Mouse (Mus musculus): ENCODE measurements around the gene Fam178b. TPM values are rescaled to one million over a fixed set of nuclear protein-coding genes. Genes with fewer than 3 reads are reported as not detected.

Gene Fam178b
- polyA plus RNA-seq, 1 experiment from 2014 or later = not detected

DNA sequence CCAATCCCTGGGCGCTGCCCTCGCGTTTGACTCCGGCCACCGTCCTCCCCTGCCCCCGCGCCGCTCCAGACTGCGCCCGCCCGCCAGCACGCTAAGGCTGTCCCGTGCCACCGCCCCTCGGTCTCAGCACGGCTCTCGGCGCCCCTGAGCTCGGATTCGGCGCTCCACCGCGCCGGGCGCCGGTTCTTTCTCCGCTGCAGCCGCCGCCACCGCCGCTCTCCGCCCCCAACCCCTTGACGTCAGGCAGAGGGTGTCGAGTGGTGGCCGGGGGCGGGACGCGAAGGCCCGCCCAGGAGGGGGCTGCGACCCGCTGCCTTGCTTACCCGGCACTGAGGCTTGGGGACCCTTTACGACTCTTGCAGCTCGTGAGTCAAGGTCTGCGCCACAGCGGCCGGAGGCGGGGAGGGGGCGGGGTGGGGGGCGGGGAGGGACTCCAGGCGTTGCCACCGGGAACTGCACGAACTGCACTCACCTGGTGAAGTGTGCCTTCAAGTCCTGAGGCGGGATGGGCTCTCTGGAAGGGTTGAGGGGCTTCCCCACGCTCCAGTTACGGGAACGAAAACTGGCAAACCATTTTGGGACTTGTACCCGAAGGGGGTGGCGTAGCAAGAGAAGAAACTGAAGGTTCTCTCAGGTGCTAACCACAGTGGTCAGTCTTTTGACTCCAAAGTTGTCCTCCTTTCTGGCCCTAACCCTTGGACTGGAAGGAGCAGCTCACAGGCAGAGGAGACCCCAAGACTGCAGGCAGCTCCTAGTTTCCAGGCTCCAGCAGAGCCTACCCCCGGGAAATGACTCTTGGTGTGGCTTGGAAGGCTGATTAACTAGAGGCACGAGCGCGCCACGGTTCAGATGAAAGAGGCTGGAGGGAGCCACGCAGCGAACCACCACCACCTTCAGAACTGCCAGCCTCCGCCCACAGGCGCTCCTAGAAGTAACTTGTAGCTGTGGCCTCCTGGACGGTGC lies 124.7 kb downstream of the Fam178b start, which contains the start of gene Sema4c:
Gene Sema4c, minus strand, starts transcription at position 319 of the 963 bp plus-strand sequence.
- DNase-seq (ENCODE audit: low read depth, low spot score) = no peak
- peak; percentile 6 for ATAC-seq
- in situ Hi-C loops (cut with MboI; ENCODE audit: low pct_unique_long_range_greater_than_20kb) = loop anchor here (5.0 kb wide), 2 partner anchors 74 to 134 kb away; partner anchors contain the start of gene Cox5b
- ChIA-PET CTCF (interaction anchor here (0.6 to 2.5 kb wide), 9 partner anchors 10 to 391 kb away, joined by 3 to 13 read pairs (median 5); partner anchors contain the start of gene Ankrd39), POLR2A (interaction anchor here (1.1 to 1.8 kb wide), 5 partner anchors 11 to 139 kb away, joined by 3 to 5 read pairs (median 5); partner anchors contain the start of gene Ankrd39)
- no peak for TF ChIP-seq CTCF (IDR thresholded peaks at IDR 0.05)
- H3K27me3 ChIP-seq = no peaks in the 10 kb centered on the region

DNA sequence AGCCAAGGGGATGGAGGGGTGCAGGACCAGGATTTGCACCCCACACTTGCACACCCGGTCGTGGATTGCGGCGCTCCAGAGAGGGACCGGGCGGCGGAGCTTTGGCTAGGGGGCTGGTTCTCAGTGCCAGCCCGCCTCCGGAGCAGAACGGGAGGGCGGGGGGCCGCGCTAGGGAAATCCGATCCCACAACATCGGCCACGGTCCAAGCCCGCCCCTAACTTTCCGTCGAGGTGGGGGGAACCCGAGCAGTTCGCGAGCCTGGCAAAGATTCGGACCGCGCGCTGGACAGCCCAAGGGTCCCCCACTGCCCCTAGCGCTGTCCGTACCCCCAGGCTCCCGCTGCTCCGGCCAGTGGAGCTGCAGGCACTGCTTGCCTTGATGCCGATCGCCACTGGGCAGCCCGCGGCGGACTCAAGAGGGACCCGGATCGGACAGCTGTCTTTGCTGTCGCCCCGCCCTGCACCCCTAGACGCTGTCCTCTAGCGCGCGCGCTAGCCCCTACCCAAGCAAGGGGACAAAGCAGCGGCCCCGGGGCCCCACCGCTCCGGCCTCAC lies 125.4 kb downstream of the Fam178b start:
- ChIA-PET POLR2A (interaction anchor here (1.1 to 1.8 kb wide), 8 partner anchors 10 to 151 kb away, joined by 3 to 5 read pairs (median 4); partner anchors contain the start of gene Ankrd39), CTCF (interaction anchor here (0.6 to 2.5 kb wide), 8 partner anchors 10 to 392 kb away, joined by 3 to 13 read pairs (median 3); partner anchors contain the start of gene Ankrd39)
- H3K27me3 ChIP-seq = no peaks in the 10 kb centered on the region
- no peak for TF ChIP-seq CTCF (IDR thresholded peaks at IDR 0.05)
- in situ Hi-C loops (cut with MboI; ENCODE audit: low pct_unique_long_range_greater_than_20kb) = loop anchor here (5.0 kb wide), 2 partner anchors 75 to 135 kb away; partner anchors contain the start of gene Cox5b
- ATAC-seq (peak; percentile 38), DNase-seq (ENCODE audit: low read depth, low spot score) (no peak)

DNA sequence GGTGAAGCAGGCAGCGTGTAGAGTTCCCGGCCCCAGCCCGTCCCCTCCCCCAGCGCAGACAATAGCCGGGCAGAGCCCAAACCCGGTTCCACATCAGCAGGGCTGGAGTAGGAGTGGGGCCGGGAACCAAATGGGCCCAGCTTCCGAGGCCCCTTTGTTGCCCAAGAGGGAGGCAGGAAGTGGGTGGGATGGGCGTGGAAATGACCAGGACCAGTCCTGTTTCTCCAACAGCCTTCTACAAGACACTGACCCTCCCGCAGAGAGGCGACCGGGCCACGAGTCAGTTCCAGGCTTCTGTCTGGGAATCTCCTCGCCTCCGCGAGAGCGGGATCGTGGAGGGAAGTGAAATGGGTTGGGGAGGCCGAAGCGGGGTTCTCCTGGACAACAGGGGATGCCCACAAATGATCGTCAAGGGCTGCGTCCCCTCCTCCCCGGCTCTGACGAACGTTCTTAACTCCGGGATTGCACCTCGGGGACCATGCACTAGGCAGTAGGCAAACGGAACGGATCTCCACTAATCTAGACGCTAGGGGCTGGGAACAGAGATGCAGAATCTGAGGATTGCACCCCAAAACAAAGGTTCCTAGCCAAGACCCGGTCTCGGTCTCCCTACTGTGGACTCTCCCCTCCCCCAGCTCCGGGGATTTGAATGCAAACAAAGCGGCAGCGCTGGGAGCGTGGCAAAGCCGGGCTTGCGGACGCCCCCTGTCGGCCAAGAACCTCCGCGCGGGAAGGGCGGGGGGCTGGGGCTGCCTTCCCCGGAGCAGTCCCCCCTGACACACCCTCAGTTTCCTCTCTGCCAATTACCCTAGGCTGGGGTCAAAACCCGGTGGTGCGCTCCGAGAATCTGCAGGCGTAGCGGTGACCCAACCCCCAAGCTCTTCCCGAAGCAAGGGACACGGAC lies 126.2 kb downstream of the Fam178b start:
- in situ Hi-C loops (cut with MboI; ENCODE audit: low pct_unique_long_range_greater_than_20kb) = loop anchor here (5.0 kb wide), 2 partner anchors 75 to 135 kb away; partner anchors contain the start of gene Cox5b
- H3K27me3 ChIP-seq = no peaks in the 10 kb centered on the region

DNA sequence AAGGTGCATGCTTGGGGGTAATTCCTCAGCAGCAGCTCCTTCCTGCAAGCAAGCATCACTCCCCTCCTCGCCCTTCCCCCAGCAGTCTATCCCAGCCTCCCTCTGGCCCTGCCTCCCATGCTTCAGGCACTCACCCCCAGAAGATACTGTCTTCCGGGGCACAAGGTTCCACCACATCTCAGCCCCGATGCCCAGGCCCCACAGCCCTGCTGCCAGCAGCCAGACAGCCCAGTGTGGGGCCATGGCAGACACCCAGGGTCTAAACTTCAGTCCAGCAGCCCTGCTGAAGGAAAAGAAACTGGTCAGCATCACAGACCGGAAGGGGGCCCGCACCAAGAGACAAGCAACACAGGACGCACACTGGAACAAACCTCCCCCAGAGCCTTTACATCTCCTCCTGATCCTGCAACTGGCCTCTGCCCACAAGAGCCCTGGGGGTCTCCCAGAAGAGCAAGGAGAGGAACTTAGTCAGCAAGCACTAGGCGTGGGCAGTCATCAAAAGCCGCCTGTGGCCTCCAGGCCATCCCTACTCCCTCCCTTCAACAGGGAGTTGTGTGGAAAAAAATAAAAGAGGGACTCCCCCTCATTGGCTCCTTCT lies 127.1 kb downstream of the Fam178b start:
- in situ Hi-C loops (cut with MboI; ENCODE audit: low pct_unique_long_range_greater_than_20kb) = loop anchor here (5.0 kb wide), 2 partner anchors 76 to 136 kb away; partner anchors contain the start of gene Cox5b
- DNase-seq (ENCODE audit: low read depth, low spot score) (no peak), ATAC-seq (no peak)
- no peaks in the 10 kb centered on the region for H3K27me3 ChIP-seq
- ChIA-PET CTCF (interaction anchor here (1.0 to 2.5 kb wide), 6 partner anchors 9 to 143 kb away, joined by 3 to 13 read pairs (median 4); partner anchors contain the start of gene Ankrd39), POLR2A (interaction anchor here (0.7 to 2.3 kb wide), 4 partner anchors 9 to 136 kb away, joined by 3 to 5 read pairs (median 4); partner anchors contain the start of gene Ankrd39)
- TF ChIP-seq CTCF (IDR thresholded peaks at IDR 0.05) = no peak

More for the DNA sequence above, 126.2 kb downstream of the Fam178b start:
- peak; percentile 57 for ATAC-seq
- TF ChIP-seq CTCF (IDR thresholded peaks at IDR 0.05) = no peak
- ChIA-PET CTCF (interaction anchor here (0.9 to 2.5 kb wide), 9 partner anchors 10 to 142 kb away, joined by 3 to 13 read pairs (median 3); partner anchors contain the start of gene Ankrd39), POLR2A (interaction anchor here (0.7 to 2.3 kb wide), 8 partner anchors 9 to 152 kb away, joined by 3 to 5 read pairs (median 4); partner anchors contain the start of gene Ankrd39)
- peak; percentile 63 for DNase-seq (ENCODE audit: low read depth, low spot score)

DNA sequence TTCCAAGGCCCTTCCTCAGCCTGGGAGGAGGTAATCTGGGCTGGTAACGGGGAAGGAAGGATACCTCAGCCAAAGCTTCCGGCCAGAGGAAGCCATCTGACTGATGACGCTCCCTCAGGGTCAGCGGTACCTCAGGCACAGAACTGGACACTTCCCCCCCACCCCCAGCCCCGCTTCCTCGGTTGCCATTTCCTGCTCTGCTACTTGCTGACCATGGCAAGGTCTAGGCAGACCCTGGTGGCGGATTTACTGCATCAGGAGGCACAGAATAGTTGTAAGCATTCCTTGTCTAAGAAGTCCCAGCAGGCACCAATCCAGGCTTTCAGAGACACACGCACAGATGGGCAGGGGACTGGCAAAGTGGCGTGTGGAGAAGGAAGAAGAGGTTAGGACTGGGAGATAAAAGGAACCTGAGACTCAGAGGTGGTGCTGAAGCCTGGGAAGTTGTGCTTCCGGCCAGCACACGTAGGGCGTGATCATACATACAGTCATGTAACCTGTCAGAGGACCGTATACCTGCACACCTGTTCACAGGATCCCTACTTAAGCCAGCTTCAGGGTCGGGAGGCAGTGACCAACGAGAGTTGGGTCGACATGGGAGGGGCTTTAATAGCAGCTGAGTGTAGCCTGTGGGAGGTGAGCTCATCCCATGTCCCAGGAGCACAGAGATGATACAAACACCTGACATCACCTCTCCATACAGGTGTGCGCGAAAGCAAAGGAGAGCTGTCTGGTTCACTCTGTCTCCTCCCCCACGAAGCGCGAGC lies 128.2 kb downstream of the Fam178b start:
- no peaks in the 10 kb centered on the region for H3K27me3 ChIP-seq
- POLR2A ChIA-PET = interaction anchor here (2.3 kb wide), 1 partner anchor 14 kb away, joined by 5 read pairs; no protein-coding TSS in a partner anchor
- in situ Hi-C loops (cut with MboI; ENCODE audit: low pct_unique_long_range_greater_than_20kb) = loop anchor here (5.0 kb wide), 2 partner anchors 77 to 137 kb away; partner anchors contain the start of gene Cox5b
- TF ChIP-seq CTCF (IDR thresholded peaks at IDR 0.05) = no peak
- no peak for DNase-seq (ENCODE audit: low read depth, low spot score)
- CTCF ChIA-PET = interaction anchor here (1.1 to 1.6 kb wide), 4 partner anchors 8 to 129 kb away, joined by 3 to 4 read pairs (median 3); no protein-coding TSS in a partner anchor
- no peak for ATAC-seq

DNA sequence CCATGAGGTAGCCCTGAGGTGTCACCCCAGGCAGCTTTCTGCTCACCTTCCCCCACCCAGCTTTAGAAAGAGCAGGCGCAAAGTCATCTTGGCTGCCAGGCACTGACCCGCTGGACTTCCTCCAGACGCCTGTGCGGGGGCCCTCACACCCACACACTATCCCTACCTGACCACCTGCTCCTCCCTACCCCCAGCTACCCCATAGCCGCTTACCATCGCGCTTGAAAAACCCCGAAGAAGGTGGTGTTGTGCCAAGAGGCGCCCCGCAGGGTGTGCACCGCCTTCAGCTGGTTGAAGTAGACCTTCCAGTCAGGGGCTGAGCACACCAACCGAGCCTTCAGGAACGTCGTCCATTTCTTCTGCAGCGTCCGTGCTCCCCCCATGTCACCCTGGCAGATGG lies 130.5 kb downstream of the Fam178b start:
- no peak for TF ChIP-seq CTCF (IDR thresholded peaks at IDR 0.05)
- POLR2A ChIA-PET = no interaction called here
- H3K27me3 ChIP-seq = no peaks in the 10 kb centered on the region
- ATAC-seq (no peak), DNase-seq (ENCODE audit: low read depth, low spot score) (no peak)
- CTCF ChIA-PET = no interaction called here
- in situ Hi-C loops (cut with MboI; ENCODE audit: low pct_unique_long_range_greater_than_20kb) = no loop called here

DNA sequence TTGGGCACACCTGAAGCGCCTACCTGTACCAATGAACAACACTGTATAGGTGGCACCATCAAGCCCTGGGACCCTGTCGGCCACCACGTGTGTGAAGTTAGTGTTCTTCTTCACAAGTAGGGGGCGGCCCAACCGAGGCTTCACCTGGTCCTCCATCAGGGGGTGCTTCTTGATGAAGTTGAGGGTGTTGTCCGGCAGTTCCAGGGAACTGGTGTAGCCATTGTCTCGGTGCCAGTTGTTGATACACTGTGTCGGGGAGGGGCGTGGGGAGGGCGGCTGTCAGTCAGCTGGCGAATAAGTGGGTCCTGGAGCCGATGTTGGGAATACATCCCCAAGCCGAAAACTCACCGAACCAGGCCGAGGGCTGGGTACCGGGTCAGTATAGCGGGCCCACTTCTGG lies 131.1 kb downstream of the Fam178b start:
- ATAC-seq (no peak), DNase-seq (ENCODE audit: low read depth, low spot score) (no peak)
- in situ Hi-C loops (cut with MboI; ENCODE audit: low pct_unique_long_range_greater_than_20kb) = no loop called here
- ChIA-PET CTCF (no interaction called here), POLR2A (no interaction called here)
- TF ChIP-seq CTCF (IDR thresholded peaks at IDR 0.05) = no peak
- H3K27me3 ChIP-seq = no peaks in the 10 kb centered on the region

DNA sequence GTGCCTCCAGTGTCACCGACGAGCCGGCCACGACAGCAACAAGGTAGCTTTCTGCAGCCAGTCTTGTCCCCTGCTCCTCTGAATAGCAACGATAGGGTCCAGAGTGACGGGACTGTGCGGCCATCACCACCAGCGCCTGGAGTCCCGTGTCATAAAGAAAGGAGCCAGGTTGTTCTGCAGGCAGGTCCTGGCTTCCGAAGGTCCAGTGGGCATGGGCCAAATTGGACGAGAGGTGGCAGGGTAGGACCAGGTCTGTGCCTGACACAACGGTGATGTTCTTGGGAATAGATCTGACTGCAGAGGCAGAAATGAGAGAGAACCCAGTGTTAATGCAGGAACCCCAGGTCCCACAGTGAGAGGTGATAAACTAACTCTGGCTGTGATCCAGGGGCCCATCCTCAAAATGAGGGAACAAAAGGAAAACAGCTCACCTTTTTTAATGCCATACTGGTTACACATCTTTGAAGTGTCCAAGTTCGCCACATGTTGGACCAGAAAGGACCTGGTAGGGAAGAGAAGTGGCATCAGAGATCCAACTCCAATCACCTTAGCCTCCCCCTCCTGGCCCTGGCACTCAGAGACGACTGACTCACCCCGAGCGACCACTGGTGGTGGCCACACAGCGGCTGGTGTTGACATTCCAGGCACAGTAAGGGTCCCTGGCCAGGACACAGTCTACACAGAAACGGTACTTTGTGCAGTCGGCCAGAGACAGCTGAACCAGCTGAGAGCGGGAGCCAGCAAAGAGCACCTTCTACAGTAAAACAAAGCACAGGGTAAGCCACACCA lies 132.7 kb downstream of the Fam178b start:
- POLR2A ChIA-PET = interaction anchor here (1.2 kb wide), 1 partner anchor 141 kb away, joined by 6 read pairs; the partner anchor contains the start of gene Cox5b
- in situ Hi-C loops (cut with MboI; ENCODE audit: low pct_unique_long_range_greater_than_20kb) = no loop called here
- DNase-seq (ENCODE audit: low read depth, low spot score) = no peak

More for the DNA sequence above, 132.7 kb downstream of the Fam178b start:
- CTCF ChIA-PET = no interaction called here
- no peak for TF ChIP-seq CTCF (IDR thresholded peaks at IDR 0.05)
- no peaks in the 10 kb centered on the region for H3K27me3 ChIP-seq
- no peak for ATAC-seq
